Mouse (Mus musculus): ENCODE measurements around the gene Shf.

DNA sequence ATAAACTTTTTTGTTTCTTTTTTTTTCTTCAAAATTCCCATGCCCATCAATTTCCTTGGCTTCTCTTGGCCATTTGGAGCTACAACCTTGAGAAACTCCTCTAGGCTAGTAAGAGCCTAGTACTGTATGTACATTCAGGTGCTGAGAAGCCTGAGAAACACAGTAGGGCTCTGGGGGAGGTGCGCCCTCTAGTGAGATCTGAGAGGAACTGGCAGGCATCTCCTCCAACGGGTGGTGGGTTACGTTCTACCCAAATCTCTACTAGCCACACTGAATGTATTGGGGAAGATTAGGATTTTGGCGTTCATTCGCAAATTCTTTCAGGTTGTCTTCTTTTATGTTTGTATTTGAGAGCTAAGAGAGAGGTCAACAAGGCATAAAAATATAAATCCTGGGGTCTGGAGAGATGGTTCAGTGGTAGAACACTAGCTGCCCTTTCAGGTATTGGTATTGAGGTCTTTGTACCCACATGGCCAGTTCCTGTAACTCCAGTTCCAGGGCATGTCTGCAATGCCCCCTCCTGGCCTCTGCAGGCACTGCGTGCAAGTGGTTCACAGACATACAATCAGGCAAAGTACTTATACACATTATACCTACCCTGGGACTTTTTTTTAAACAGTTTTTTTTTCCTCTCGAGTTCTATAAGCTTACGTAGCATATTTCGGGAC, 66.3 kb downstream of the Shf start:
- TF ChIP-seq CTCF (IDR thresholded peaks at IDR 0.05; ENCODE audit: borderline replicate concordance, insufficient read depth, low read length), result peak; percentile 68
- TF ChIP-seq POLR2A (IDR thresholded peaks at IDR 0.05; ENCODE audit: low read depth, low read length), result no peak

Data from embryonic fibroblast, embryonic 13.5 days (primary cell).